Mouse (Mus musculus) erythroblast, adult 5-6 weeks (primary cell): ENCODE measurements around the gene Armh1. TPM values are rescaled to one million over a fixed set of nuclear protein-coding genes. Genes with fewer than 3 reads are reported as not detected.

Source experiments
- ATAC-seq: replicated peaks from 2 replicates; pipeline ENCODE4 v1.8.0; 2016; ENCODE audit warnings: moderate number of reproducible peaks, mild to moderate bottlenecking, moderate TSS enrichment, inconsistent platforms; ENCODE audit not compliant: poor library complexity, low FRiP score, severe bottlenecking
- total RNA-seq, 2 experiments: library from RNA; stranded (forward) in 1 of 2; stranded (reverse) in 1 of 2; fragments of 150-400 nt in 1 of 2; fragments of 200-764, 138-1000 nt in 1 of 2; gene quantifications; 2 replicates each; pipeline versions ENCODE4 v1.2.3 to v1.2.4; 2015 to 2017; ENCODE audit warnings: low replicate concordance in 2 of 2

The Armh1 gene
- total RNA-seq, 2 experiments from 2014 or later = not detected

- ATAC-seq = no peak
These were observed 22.3 kb downstream of the Armh1 start for GRCm38 (mm10) chr4:117229590-117229989.

GRCm38 (mm10) chr4:117225250-117225649 is 26.7 kb downstream of the Armh1 start:
- ATAC-seq = no peak

- no peak for ATAC-seq
These were observed 27.8 kb downstream of the Armh1 start for GRCm38 (mm10) chr4:117224122-117224521.

- ATAC-seq = no peak
These were observed 28.9 kb downstream of the Armh1 start for GRCm38 (mm10) chr4:117223001-117223400.

GRCm38 (mm10) chr4:117221836-117222235 is 30.1 kb downstream of the Armh1 start:
- ATAC-seq = no peak

DNA sequence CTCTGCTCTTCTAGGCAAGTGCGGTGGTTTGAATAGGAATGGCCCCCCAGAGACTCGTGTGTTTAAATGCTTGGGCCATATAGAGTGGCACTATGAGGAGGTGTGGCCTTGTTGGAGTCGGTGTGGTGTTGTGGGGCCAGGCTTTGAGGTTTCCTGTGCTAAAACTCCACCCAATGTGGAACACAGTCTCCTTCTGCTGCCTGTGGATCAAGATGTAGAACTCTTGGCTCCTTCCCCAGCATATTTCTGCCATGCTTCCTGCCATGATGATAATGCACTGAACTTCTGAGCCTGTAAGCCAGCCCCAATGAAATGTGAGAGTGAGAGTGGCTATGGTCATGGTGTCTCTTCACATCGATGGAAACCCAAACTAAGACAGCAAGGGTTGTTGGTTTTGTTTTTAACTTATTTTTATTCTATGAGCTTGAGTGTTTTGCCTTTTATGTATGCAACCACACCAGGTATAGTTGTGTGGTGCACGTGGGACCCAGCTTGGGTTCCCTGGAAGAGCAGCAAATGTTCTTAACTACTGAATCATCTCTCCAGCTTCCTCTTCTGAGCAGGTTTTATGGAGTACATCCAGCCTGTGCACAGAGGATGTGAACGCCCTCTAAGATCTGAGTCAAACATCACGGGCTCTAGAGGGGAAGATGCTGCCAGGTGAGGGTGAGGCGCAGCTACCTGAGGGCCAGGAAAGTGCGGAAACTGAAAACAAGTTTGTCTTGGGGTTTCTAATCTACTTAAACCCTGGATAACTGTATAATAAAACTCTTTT is 31.0 kb downstream of the Armh1 start:
- no peak for ATAC-seq

DNA sequence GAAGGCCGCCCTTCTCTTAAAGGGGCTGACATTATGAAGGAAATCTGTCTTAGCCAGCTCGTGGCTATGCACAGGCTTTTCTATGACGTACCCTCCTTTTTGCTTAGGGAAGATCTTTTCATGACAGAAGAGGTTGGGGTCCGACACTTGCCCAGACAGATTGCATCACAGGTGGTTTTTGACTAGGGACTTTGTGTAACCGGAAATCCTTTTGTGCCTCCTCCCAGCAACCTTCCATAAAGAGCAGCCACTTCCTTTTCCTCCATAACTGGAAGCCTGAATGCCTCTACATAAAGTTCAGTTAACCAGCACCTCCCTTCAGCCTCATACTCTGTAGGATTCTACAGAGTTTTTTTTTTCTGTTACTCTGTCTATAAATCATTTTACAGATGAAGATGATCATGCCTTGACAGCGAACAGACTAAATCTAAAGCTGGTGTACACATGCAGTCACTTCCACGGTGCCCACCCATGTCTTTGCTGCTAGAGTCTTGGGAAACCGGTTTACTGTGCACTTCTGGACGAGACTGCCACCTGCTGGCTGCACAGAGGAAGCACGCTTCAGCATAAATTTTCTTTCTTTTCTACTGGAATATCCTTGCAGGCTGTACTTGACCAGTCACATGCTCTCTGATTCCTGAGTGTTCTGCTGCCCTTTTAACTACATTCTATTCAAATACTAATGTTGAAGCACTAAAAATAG is 33.3 kb downstream of the Armh1 start:
- ATAC-seq = peak; percentile 81

DNA sequence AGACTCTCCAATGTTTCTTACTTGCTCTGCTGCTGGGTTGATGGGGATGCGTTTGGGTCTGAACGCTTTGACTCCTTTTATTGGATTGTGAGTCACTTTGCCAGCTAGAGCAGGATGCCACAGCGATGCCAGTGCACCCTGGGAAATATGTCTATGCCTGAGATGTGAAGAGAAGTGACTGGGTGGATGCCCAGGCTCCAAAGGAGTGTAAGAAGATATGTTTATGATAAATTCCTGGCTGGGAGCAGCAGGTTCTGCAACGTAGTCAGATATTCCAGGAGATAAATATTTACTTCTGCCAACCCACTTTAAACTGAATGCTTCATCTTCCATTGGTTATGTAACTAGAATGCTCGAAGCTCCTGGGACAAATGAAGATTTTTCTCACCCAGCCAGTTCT is 34.9 kb downstream of the Armh1 start:
- ATAC-seq = no peak

DNA sequence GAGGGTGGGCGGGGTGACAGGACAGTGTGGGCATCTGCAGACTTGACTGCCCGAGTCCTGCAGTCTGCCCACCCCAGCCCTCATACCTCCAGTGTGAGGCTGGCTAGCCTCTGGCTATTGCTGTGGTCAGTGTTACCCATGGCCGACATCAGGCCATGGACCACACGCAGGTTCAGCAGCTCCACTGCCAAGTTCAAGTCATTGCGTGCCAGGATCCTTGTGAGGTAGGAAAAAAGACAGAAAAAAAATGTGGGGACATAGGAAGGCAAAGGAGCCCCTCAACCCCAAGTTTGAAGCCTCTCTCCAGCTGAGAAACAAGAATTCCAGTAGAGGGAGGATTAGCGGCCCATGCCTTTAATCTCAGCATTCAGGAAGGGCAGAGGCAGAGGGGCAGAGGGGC is 37.7 kb downstream of the Armh1 start:
- no peak for ATAC-seq

- peak; percentile 80 for ATAC-seq
These were observed 41.5 kb downstream of the Armh1 start for GRCm38 (mm10) chr4:117210147-117211074.

DNA sequence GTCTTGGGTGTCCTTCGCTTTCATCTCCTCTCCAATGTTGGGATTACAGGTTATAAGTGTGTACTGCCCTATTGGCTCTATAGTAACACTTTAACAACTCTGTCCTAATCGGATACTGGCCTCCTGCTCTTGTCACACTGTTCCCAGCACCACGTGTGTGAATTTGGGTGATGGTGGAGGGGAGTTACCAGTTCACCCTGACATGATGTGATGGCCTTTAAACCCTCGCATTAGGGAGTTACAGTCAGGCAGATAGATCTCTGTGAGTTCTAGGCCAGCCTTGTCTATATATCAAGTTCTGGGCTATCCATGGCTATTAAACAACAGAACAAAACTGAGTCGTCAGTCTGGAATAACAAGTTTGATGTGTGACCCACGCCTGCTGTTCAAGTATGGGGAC is 42.3 kb downstream of the Armh1 start:
- no peak for ATAC-seq

DNA sequence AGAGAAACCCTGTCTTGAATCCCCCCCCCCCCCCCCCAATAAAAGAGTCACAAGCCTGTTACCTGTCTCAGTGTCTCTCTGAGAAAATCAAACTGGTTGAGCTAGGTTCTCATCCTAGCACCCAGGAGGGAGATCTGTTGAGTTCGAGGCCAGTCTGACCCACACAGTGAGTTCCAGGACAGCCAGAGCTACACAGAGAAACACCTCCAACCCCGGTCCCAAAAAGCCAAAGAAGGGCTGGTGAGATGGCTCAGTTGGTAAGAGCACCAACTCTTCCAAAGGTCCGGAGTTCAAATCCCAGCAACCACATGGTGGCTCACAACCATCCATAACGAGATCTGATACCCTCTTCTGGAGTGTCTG is 49.0 kb downstream of the Armh1 start:
- no peak for ATAC-seq

GRCm38 (mm10) chr4:117202046-117202991 is 49.6 kb downstream of the Armh1 start:
- ATAC-seq = peak; percentile 69

DNA sequence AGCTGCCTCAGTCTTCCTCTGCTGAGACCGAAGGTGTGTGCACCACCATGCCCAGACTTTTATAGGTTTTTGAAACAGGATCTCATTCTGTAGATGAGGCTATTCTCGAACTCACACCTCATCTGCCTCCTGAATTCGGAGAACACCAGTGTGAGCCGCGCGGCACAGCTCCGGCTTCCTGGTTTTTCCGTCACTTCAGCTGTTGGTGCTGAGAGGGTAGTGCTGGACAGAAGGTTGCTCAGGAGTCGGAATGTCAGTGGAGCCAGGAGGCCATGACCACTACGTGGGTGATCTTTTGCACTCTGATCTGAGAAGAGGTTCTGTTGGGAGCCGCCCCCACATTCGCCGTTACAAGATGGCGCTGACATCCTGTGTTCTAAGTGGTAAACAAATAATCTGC is 60.1 kb downstream of the Armh1 start:
- no peak for ATAC-seq

GRCm38 (mm10) chr4:117190660-117191059 is 61.3 kb downstream of the Armh1 start:
- ATAC-seq = no peak

- peak; percentile 79 for ATAC-seq
These were observed 61.9 kb downstream of the Armh1 start for GRCm38 (mm10) chr4:117189856-117190543.

DNA sequence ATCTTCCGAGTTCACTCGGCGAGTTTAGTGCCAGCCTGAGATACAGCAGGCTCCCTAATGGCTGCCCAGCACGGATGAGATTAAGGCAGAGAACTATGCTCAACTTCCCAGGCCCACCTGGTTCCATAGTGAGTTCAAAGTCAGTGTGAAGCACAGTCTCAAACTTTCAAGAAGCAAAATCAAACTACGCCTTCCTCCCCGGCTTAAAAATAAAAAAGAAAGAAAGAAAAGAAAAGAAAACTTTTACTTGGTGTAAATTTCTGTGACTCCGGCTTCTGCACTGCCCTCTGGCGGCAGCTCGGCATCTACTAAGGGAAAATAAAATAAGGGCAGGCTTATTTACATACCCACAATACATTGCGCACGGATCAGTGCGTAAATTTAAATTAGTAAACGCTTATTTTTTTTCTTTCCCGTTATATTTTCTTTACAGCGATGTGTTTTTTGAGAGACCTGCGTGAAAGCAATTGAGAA is 62.5 kb downstream of the Armh1 start:
- ATAC-seq = peak; percentile 90

- no peak for ATAC-seq
These were observed 63.0 kb downstream of the Armh1 start for GRCm38 (mm10) chr4:117188969-117189368.

GRCm38 (mm10) chr4:117182759-117183096 is 69.2 kb downstream of the Armh1 start:
- ATAC-seq = 0 out of 2 replicates have a peak, but pooled peaks have one; percentile 26
